Comparison of ENCODE assay signal across 13 mouse cellular contexts in the genomic region with DNA sequence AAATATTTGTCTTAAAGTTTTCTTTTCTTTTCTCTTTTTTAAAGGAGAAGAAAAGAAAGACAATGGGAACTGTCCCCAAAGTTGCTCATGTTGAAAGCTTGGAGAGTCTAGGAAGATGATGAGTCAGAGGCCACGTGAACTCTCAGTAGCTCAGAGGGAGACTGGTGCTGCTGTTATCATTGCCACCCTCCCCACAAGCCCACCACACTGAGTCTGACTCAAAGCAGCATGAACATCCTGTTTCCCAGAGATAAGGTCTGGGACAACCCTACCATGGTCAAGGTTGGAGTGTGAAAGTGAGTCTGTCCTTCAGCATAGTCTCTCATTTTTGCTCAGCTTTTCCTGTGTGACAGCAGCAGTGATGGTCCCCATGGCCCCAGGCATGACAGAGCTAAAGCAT.
DNase-seq lines count a peak whose midpoint lies in the region; ATAC-seq and TF ChIP-seq lines count a peak whose summit lies in the region.
"Had no signal": no experiment of that assay in that cellular context is flagged by ENCODE, and none has a peak within 500 bp of the region (broad histone marks: within the 10 kb centered on the region; RNA-seq: fewer than 3 reads in every experiment).

No protein-coding gene starts in this region.

- H3K9me3 ChIP-seq in heart, embryonic 12.5 days (replicated peaks) = no peaks in the 10 kb centered on the region
- no peaks in the 10 kb centered on the region for H3K9me3 ChIP-seq in liver, embryonic 16.5 days (replicated peaks; ENCODE audit: control insufficient read depth, low read length)
- no peaks in the 10 kb centered on the region for H3K9me3 ChIP-seq in embryonic facial prominence, embryonic 10.5 days
- H3K9me3 ChIP-seq in stomach, postnatal 0 days (ENCODE audit: control insufficient read depth, low read length) = no peaks in the 10 kb centered on the region

- peaks cover 9% of the 10 kb centered on the region for H3K4me1 ChIP-seq in heart, embryonic 12.5 days (replicated peaks)
- no peaks in the 10 kb centered on the region; the same call in 1 of the 2 replicates for H3K4me1 ChIP-seq in liver, embryonic 16.5 days (ENCODE audit: control insufficient read depth, low read depth, low read length)
- no peaks in the 10 kb centered on the region for H3K4me1 ChIP-seq in embryonic facial prominence, embryonic 10.5 days
- no peaks in the 10 kb centered on the region for H3K4me1 ChIP-seq in stomach, postnatal 0 days (replicated peaks; ENCODE audit: control insufficient read depth, insufficient read depth)

- H3K27ac ChIP-seq in heart, embryonic 12.5 days (ENCODE audit: poor library complexity, severe bottlenecking) = no peak overlapping the region
- H3K27ac ChIP-seq in liver, embryonic 16.5 days (ENCODE audit: low read length) = no peak overlapping the region
- H3K27ac ChIP-seq in embryonic facial prominence, embryonic 10.5 days (replicated peaks) = no peak overlapping the region
- H3K27ac ChIP-seq in stomach, postnatal 0 days (replicated peaks) = no peak overlapping the region

- H3K9ac ChIP-seq in heart, embryonic 12.5 days = no peak overlapping the region
- H3K9ac ChIP-seq in liver, embryonic 16.5 days (ENCODE audit: low read depth, low read length) = no peak overlapping the region
- H3K9ac ChIP-seq in stomach, postnatal 0 days (ENCODE audit: low read length) = no peak overlapping the region
- H3K9ac ChIP-seq: forebrain, postnatal 0 days had no signal

- no peak for TF ChIP-seq EP300 in stomach, postnatal 0 days (optimal IDR thresholded peaks at IDR 0.05)

- H3K36me3 ChIP-seq in heart, embryonic 12.5 days = no peaks in the 10 kb centered on the region
- H3K36me3 ChIP-seq in liver, embryonic 16.5 days (ENCODE audit: control insufficient read depth, insufficient read depth) = no peaks in the 10 kb centered on the region
- no peaks in the 10 kb centered on the region for H3K36me3 ChIP-seq in embryonic facial prominence, embryonic 10.5 days (replicated peaks)
- H3K36me3 ChIP-seq in stomach, postnatal 0 days (ENCODE audit: control insufficient read depth, insufficient read depth, low read length) = no peaks in the 10 kb centered on the region

- ATAC-seq in heart, embryonic 12.5 days (ENCODE audit: insufficient number of reproducible peaks, low FRiP score) = peak; percentile 74
- peak; percentile 89 for ATAC-seq in liver, embryonic 16.5 days (ENCODE audit: low read depth)
- no peak for ATAC-seq in stomach, postnatal 0 days (ENCODE audit: low FRiP score, low TSS enrichment)
- ATAC-seq: forebrain, postnatal 0 days; hindbrain, embryonic 16.5 days had no signal

- DNase-seq in heart, adult 18-20 months = no peak
- DNase-seq in c-Kit-positive CD71-positive TER-119-positive erythroid progenitor cells, embryonic 14.5 days (ENCODE audit: low spot score) = peak; percentile 48
- DNase-seq in ovary, postnatal 10 days (ENCODE audit: low spot score) = no peak
- DNase-seq in embryonic facial prominence, embryonic 10.5 days (ENCODE audit: low spot score) = no peak
- DNase-seq in stomach, postnatal 0 days (ENCODE audit: low spot score) = no peak
- DNase-seq: cerebellum, adult 8-10 months; forebrain, postnatal 0 days; gastrocnemius, postnatal 14 days; kidney, adult 9 months; lung, postnatal 36 days had no signal

- TF ChIP-seq CTCF in stomach, postnatal 0 days (IDR thresholded peaks at IDR 0.05; ENCODE audit: low read depth) = no peak

- H3K27me3 ChIP-seq in heart, embryonic 12.5 days (replicated peaks) = no peaks in the 10 kb centered on the region
- H3K27me3 ChIP-seq in liver, embryonic 16.5 days (ENCODE audit: control insufficient read depth, insufficient read depth, low read depth, low read length) = no peaks in the 10 kb centered on the region
- no peaks in the 10 kb centered on the region for H3K27me3 ChIP-seq in embryonic facial prominence, embryonic 10.5 days (replicated peaks; ENCODE audit: low read depth, poor library complexity, severe bottlenecking)
- no peaks in the 10 kb centered on the region for H3K27me3 ChIP-seq in stomach, postnatal 0 days (ENCODE audit: control insufficient read depth, insufficient read depth, low read length)

- 6% methylated on average over 1 of the region's 1 CpGs for WGBS in heart, embryonic 12.5 days
- 16% methylated on average over 1 of the region's 1 CpGs for WGBS in liver, embryonic 16.5 days (ENCODE audit: insufficient replicate concordance)
- 59% methylated on average over 1 of the region's 1 CpGs for WGBS in embryonic facial prominence, embryonic 10.5 days
- WGBS in stomach, postnatal 0 days = 65% methylated on average over 1 of the region's 1 CpGs

- no peak overlapping the region for H3K4me3 ChIP-seq in heart, embryonic 12.5 days
- no peak overlapping the region for H3K4me3 ChIP-seq in liver, embryonic 16.5 days (ENCODE audit: low read depth, low read length)
- no peak overlapping the region for H3K4me3 ChIP-seq in embryonic facial prominence, embryonic 10.5 days
- H3K4me3 ChIP-seq in stomach, postnatal 0 days (ENCODE audit: low read depth, low read length) = no peak overlapping the region

- no peak overlapping the region for H3K4me2 ChIP-seq in heart, embryonic 12.5 days
- H3K4me2 ChIP-seq in liver, embryonic 16.5 days (ENCODE audit: low read depth, low read length) = no peak overlapping the region
- H3K4me2 ChIP-seq in stomach, postnatal 0 days (replicated peaks; ENCODE audit: low read depth) = no peak overlapping the region
